Mouse (Mus musculus) right cerebral cortex, adult 2 months (tissue): ENCODE data around the gene Tas2r102.

Source experiments
- DNase-seq, 2 experiments: peaks; one replicate each; pipeline ENCODE4 v3.0.0; 2021 to 2022; ENCODE audit warnings: low spot score in 2 of 2

The Tas2r102 gene

GRCm38 (mm10) chr6:132761831-132762230 is at the start of gene Tas2r102:
Gene Tas2r102, plus strand, starts transcription at chr6:132762131.
- DNase-seq, result no peak

- no peak for DNase-seq
These were observed 24.0 kb upstream of the Tas2r102 start, which contains the start of gene Tas2r115 for GRCm38 (mm10) chr6:132737935-132738334. Gene Tas2r115, minus strand, starts transcription at chr6:132738035.

- no peak for DNase-seq
These were observed 11.7 kb upstream of the Tas2r102 start for GRCm38 (mm10) chr6:132750206-132750605.

GRCm38 (mm10) chr6:132754430-132754829 is 7.5 kb upstream of the Tas2r102 start, which contains the start of gene Tas2r124:
Gene Tas2r124, plus strand, starts transcription at chr6:132754730.
- DNase-seq, result no peak

- no peak for DNase-seq
These were observed 16.1 kb downstream of the Tas2r102 start, which contains the start of gene Tas2r136 for GRCm38 (mm10) chr6:132778062-132778461. Gene Tas2r136, minus strand, starts transcription at chr6:132778162.

- no peak for DNase-seq
These were observed 33.5 kb downstream of the Tas2r102 start for GRCm38 (mm10) chr6:132795393-132795792.

- no peak for DNase-seq
These were observed 40.6 kb downstream of the Tas2r102 start, which contains the start of gene Tas2r117 for GRCm38 (mm10) chr6:132802518-132802917. Gene Tas2r117, plus strand, starts transcription at chr6:132802818.
